Mouse (Mus musculus): ENCODE measurements around the gene Cdh18.
A peak's percentile ranks its signal among the peaks of the same experiment; 100 is the strongest.
"Not testable (repeated sequence)": the region's sequence is repeated elsewhere in the genome, so short reads cannot be mapped to it uniquely, and the experiment has no call there.

The Cdh18 gene

DNA sequence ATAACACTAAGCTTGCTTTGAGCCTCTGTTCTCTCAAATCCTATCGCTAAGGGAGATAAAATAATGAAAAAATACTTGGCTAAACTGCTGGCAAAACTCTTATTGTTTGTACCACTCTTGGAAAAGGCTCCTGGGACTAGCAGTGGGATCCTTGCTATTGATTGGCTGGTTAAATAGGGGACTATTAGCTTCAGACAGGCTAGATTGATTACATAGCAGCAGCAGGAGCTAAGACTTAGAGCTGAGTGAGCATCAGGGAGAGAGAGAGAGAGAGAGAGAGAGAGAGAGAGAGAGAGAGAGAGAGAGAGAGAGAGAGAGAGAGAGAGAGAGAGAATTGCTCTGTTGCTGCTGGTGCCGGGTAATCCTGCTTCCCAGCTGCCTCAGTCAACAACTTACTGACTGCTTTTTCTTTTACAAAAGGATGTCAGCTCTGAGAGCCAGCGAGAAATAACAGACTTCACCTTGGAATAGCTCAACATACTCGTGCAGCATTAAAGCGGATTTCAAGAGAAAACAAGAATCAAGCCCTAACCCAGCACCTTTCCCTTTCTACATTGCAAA is at the start of gene Cdh18:
Cdh18 (plus strand) TSS at position 312 of the 561 bp plus-strand sequence.
- DNase-seq (ENCODE audit: low read depth, low spot score), result no peak

DNA sequence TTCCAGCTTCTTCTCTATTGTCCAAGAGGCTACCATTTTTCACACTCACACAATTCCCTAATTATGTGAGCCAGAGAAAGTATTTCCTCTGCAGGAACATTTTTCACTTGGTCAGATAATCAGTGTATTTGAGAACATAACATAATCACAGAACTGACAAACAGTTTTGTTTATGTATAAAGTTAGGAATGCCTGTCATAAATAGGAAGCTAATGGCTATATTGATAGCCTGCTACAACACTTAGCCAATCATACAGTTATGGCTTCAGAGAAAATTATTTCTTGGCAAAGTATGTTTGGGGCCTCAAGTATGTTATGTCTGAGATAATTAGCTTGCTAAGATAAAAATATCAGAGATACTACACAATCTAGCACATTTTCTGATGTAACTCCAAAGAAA is 37.6 kb upstream of the Cdh18 start:
- DNase-seq (ENCODE audit: low read depth, low spot score), result no peak

DNA sequence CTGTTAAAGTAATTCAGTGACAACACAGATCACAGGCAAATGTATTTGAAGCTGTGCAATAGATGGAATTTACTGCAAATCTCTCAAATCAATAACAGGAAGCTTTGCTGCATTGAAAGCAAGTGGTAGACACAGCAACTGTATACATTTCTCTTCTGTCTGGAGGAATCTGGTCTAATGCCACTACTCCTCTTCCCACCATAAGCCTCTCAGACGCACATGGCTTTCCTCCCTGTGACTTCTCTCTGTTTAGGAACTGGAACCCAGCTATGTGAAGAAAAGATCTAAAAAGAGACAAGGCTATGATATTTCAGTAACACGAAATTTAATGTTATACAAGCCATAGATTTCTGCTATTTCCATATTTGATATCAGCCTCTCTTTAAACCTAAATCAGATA is 13.0 kb upstream of the Cdh18 start:
- DNase-seq (ENCODE audit: low read depth, low spot score), result no peak

DNA sequence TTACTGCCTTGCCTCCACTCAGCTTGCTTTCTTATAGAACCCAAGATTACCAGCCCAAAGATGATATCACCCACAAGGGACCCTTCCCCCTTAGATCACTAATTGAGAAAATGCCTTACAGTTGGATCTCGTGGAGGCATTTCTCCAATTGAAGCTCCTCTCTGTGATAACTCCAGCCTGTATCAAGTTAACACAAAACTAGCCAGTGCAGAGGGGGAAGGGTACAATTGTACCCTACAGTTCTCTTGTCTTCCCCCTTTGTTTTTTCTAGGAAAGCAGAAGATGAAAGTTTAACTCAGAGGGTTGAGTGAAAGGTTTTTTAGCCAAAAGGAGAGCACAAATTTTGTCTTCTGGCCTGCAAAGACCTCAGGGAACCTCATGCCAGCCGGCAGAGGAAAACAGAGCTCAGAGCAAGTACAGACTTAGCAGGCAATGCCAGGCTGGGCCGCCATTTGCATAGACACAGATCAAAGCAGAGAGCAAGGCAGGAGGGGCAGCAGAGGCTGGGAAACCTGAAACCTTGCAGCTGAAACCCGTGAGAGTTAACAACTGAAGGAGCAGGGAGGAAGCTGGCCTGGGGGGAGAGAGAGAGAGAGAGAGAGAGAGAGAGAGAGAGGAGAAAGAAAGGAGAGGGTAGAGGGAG is 29.3 kb downstream of the Cdh18 start:
- no peak for DNase-seq (ENCODE audit: low read depth, low spot score)

DNA sequence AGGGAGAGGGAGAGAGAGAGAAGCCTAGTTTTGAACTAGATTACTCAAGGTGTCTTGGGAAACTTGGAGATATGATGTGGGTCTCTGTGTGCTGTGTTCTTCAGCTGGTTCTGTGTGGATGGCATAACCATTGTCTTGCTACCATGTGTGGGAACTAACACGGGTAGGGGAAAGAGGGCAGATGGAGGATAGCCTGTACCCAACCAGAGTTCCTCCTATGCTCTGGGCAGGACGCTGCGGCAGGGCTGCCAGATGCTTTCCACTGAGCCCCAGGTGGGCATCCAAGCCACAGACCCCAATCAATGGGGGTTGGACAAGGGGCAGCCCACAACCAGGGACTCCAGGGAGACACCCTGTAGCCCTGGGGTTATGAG is 29.8 kb downstream of the Cdh18 start:
- no peak for DNase-seq (ENCODE audit: low read depth, low spot score)

DNA sequence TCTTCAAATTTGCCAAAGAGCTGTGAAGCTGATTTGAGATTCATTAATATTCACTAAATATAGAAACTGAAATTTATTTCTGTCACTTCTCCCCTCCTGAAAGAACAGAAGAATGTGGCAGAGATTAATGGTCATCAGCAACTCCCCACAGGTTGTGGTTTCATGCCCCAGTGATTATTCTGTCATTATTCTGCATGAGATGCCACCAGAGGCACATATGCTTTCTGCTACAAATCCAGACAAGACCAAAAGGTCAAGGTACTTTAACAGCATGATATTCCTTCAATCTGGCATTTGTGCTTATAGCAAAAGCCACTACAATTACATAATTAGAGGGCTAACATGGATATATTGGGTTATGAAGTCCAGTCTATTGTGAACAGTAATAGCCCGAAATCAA is 35.8 kb downstream of the Cdh18 start:
- no peak for DNase-seq (ENCODE audit: low read depth, low spot score)

DNA sequence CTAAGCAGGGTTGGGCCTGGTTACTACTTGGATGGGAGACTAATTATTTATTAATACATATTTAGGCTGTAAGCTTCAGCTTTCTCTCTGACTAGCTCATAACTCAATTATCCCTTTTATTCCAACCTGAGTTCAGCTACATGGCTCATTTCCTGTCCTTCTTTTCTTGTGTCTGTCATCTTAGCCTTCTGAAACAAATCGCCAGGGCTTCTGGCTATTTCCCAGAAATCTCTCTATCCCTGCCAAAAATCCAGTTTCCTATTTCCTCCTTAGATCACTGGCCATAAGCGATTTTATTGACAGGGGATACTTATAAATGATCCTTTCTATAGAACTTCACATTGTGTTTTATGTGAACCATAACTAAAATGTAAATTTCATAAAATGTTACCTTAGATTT is 167.6 kb downstream of the Cdh18 start:
- no peak for DNase-seq (ENCODE audit: low read depth, low spot score)

DNA sequence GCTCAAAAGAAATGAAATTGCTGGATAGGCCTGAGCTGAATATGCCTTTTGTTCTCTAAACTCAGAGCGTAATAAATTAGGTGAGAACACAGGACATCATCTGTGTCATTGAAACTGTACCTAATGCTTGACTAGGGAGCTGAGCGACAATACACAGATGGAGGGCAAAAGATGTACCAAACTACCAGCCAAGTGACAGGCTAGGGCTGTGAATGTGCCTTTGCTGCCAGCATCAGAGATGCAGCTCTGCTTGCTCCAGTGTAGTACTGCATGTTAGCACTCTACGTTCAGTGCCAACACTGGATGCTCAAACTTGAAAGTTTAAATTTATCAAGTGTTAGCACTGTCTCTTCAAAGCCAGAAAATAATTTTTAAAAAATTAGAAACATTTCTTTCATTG is 168.9 kb downstream of the Cdh18 start:
- no peak for DNase-seq (ENCODE audit: low read depth, low spot score)

DNA sequence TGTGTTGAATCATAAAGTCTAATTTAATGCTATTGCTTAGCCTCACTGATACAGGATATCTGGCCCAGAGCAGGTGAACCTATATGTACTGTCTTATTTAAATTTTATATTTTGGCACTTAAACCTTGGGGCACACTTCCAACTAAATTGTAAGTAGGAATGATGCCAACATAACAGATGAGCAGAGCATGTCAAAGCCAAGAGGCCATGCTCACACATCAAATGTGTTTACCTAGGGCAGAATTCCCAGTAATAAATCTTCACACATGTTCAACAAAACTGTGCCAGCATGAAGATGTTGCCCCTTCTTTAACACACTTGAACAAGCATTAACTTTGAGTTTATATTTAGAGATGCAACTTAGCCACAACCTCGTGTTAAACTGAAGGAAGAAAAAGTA is 177.8 kb downstream of the Cdh18 start:
- DNase-seq (ENCODE audit: low read depth, low spot score), result peak; percentile 37

DNA sequence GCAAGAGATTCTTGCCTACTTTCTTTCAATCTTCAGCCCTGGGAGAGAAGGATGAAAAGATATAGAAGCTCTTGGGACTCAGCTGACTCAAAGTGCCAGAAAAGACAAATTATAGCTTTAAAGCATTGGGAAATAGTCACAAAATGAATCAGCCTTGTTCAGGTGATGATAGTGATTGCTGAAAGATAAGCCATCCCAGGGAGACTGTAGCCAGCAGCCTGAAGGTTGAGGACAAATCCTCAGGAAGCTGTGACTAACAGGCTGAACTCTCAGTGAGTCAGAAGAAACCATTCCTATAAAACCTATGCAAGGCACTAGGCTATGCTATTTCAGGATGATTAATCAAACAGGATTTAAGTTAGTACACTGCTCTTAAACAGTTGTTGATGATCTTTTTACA is 184.2 kb downstream of the Cdh18 start:
- peak; percentile 92 for DNase-seq (ENCODE audit: low read depth, low spot score)

DNA sequence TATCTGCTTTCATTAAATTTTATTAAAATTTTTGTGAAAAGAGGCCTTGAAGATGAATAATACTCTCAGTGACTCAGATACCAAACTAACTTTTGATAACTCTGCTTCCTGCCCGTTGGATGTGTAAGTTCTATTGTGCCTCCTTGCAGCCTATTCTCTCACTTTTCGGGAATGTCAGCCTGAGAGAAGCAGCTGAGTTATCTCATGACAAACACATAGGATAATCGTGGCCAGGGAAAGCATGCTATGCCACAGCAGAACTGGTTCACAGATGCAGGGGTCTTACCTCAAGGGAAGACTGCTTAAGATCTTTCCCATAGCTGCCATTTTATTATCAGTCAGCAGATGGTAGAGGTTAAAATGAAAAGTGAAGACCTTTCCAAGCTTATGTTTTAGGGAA is 187.3 kb downstream of the Cdh18 start:
- DNase-seq (ENCODE audit: low read depth, low spot score), result peak; percentile 62

DNA sequence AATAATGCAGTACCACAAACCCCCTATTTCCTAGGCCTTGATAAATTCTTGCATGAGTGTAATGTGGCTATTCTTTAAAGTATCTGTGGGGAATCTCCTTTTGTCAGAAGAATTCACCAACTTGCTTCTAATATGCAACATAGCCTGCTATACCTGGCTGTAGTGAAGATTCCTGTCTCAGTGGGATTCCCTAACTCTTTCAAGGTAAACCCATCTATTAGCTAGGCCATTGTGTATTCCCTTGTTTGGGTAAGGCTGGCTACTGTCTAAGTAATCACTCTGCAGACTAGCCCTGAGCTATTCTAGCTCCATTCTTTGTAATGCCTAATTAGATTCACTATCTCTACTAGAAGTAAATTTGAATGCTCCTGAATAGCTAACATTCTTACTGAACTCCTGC is 212.4 kb downstream of the Cdh18 start:
- not testable (repeated sequence) for DNase-seq (ENCODE audit: low read depth, low spot score)

DNA sequence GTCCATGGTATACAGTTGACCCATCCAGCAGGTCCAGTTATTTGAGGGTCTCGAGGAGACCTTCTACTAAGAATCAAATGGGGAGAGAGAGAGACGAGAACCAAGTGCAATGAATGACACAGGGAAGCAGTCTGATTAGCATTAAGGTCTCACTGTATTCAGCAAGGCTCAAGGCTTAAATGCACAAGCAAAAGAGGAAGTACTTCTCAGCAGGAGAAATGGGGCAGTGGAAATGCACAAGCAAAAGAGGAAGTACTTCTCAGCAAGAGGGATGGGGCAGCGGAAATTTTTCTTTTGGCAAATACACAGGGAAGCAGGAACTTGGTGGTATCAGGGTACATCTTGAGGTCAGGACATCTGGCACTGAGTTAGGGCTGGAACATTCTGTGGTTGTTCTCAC is 217.8 kb downstream of the Cdh18 start:
- DNase-seq (ENCODE audit: low read depth, low spot score), result not testable (repeated sequence)

DNA sequence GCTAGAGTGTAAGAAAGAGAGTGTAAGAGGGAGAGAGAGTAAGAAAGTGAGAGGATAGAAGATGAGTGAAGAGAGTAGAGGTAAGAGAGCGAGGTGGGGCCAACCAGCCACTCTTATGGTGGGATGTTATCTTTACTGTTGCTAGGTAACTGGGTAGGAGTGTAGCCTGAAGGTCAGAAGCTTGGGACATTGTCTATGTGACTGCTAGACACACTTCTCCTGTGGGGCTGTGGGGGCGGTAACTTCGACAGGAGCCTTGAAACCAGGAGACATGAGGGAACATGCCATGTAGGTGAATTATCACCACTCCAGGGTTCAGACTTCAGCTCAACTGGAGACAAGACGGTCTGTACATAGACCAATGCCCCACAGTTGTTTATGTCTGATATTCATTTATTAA is 227.5 kb downstream of the Cdh18 start:
- DNase-seq (ENCODE audit: low read depth, low spot score), result no peak

DNA sequence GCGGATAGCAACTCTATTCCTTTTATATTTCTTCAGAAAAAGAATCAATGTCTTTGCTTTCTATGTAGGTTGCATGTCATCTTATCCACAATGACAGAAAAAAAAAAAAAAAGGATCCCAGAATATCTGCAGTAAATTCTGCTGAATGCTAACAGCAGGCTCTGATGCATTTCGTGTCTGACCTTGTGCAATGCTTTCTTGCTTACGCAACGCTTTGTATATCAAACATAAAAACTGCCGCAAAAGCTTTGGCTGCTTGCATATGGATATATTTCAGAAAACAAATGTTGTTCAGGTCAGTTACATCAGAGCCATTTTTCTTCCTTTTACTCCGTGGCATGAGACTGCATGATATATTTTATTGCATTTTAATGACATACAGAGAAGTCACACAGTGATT is 240.9 kb downstream of the Cdh18 start:
- DNase-seq (ENCODE audit: low read depth, low spot score), result no peak

DNA sequence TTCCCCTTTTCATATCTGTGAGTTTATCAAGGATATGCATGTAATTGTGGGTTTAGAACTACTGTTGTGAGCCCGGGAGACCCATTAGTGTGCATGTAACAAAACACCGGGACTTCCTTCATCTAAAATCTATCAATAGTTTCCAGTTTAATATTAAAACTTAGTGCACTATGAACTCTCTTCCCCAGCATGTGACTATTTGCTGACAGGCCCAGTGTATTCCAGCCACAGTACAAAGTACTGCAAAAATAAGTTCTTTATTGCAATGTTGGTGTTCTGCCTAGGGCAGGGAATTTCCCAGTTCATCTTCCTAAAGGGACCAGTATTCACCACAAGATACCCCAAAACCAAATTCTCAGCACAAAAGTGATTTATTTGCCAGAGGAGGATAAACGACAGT is 243.0 kb downstream of the Cdh18 start:
- DNase-seq (ENCODE audit: low read depth, low spot score), result no peak

DNA sequence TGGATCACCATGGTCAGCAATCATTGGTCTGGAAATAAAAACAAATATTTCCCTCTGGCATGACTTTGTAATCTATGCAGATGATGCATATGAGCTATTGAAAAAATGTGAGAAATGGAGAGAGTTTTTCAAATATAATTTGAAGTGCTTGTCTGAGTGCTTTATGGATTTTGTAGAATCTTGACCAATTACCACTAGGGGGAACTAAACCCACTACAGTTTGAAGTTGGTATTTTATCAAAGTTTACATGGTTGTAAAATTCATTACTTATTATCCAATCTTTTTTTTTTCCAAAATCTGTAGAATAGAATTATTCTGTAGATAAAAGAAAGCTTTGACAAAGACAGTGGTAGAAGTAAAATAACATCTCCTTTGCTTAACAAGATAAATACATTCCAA is 284.3 kb downstream of the Cdh18 start:
- DNase-seq (ENCODE audit: low read depth, low spot score), result peak; percentile 52

DNA sequence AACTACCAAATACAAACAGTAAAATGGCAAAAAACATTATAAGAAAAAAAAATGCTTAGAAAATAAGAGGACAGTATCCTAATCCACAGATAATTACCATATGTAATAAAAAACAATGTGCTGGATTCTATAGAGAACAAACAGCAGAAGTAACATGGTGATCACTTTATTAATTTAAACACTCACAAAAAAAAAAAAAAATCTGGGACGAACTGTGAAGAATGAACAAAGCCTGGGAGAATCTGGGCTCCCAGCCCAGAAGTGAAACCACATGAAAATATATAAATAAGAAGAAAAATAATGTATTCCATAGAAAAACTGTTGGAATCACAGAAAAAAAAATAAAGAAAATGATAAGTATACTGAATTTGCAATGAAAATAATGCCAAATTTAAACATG is 288.4 kb downstream of the Cdh18 start:
- peak; percentile 43 for DNase-seq (ENCODE audit: low read depth, low spot score)

DNA sequence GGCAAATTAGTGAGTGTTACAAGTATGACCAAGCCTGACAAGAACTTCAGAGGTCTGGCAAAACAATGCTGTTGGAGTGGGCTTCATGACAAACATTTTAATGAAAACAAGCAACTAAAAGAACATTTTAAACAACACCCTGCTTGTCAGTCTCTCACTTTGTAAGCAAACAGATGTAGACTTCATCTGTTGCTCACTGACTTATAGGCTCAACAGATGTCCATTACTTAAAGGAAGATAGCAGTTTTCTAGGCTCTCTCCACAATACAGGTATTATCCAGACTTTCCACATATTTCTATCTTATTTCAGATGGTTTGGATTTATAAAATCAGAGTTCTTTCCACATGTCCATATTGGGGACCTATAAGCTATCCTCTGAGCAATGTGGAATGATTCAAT is 308.9 kb downstream of the Cdh18 start:
- DNase-seq (ENCODE audit: low read depth, low spot score), result no peak

DNA sequence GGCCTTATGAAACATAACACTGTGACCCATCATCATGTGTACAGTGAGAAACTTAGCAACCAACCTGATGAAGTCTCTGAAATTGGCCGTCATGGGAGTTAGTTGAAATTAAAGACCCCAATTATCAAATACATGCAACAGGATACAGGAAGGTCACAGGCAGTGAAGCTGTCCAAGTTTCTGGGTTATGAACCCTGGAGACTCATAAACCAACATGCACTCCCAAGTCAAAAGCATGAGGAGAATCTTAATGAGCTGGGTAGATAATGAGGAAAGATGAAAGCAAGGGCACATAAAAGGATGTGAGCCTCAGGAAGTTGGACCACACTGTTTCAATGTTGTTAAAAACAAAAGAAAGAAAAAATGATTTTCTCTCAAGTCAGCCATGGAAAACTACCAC is 321.9 kb downstream of the Cdh18 start:
- DNase-seq (ENCODE audit: low read depth, low spot score), result no peak

DNA sequence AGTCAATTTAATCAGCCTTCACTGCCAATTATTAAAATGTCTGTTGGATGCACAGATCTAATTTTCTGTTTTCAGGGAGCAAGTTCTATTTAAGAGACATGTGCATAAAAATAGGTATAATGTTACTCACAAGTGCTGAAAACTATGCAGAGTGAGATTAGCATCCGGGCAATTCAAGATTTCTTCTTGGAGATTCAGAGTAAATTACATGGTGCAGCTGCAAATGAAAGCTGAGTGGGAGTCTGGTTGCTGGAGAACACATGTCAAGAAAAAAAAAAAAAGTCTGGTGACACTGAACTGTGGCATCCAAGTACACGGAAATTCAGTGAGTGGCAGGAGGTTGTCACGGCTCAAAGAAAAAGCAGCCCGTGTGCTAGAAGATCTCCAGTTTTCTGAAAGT is 348.9 kb downstream of the Cdh18 start:
- DNase-seq (ENCODE audit: low read depth, low spot score), result peak; percentile 23

DNA sequence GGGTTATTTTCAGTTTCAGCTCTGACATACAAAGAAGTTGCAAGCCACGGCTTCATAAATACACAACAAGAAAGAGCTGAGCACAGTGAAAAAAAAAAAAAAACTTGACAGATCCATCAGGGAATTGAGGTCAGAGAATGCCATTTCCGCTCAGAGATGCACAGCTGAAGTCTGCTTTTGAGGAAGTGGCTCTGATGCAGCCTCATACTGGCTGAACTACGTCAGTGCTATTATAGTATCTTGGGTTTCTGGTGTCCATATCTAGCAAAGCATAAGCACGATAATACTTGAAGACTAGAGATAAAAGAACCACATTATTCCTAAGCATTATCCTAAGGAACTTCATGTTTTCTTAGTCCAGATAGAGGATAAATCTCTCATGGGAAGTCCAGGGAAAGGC is 349.4 kb downstream of the Cdh18 start:
- DNase-seq (ENCODE audit: low read depth, low spot score), result peak; percentile 62

DNA sequence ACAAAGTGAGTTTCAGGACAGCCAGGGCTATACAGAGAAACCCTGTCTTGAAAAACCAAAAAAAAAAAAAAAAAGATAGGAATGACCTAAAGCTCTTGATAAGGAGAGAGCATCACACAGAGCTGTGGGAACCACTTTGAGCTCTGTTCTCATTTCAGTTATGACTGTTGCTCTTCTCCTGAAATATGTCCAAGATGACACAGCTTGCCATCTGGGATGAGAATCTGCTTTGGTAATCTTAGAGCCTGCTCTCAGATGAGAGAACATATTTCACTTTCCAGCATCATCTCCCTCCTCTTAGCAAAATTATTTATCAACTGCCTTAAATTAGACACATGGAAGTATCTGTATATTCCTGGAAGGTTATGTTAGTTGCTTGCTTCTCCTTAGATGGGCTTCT is 365.6 kb downstream of the Cdh18 start:
- DNase-seq (ENCODE audit: low read depth, low spot score), result no peak

DNA sequence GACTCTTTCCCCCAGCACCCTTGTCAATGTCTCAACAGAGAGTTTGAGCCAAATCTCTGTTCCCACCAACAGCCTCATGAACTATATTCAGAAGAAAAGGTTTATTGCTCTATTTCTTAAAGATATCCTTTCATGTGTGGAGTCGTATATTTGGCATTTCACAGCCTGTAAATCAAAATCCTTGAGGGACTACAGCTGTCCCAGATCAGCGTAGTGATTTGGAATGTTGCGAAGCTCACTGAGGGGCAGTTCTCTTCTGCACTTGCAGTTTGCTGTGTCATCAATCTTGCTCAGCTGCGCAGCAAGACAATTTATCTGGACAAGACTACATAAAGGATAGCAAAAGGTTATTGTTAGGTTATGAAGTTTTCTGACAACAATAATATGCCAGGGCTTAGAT is 385.5 kb downstream of the Cdh18 start:
- no peak for DNase-seq (ENCODE audit: low read depth, low spot score)
